Mouse (Mus musculus): ENCODE measurements around the gene Kpna4.

DNA sequence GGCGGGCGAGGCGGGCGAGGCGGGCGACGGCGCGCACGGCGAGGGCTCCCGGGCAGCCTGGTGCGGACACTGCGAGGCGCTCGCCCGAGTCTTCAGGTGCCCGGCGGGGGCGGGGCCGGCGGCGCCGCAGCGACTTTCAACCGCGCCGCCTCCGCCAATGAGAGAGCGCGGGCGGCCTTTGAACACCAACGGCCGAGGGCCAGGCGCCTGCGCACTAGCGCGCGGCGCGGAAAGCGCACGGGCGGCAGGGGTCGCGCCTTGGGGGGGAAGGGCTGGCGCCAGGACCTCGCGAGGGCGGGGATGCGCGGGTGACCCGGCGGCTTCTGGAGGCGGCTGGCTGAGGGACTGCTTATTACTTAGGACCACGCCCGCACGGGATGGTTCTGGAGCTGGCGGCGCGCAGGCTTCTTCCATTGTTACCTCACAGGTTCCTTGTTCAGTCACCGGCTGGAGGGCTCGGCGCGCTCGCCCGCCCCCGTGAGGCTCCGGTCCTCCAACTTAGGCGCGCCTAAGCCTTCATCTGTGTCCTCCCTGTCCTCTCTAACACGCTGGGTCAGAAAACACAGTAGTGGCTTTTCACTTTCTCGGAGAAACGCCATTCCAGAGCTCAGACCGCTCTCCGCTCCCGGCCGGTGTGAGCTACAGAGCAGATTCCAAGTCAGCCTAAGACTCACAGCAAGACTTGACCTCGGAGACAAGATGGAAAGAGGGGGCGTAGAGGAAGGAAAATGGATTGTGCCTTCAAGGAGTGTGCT, 82.1 kb downstream of the Kpna4 start, which contains the start of gene Trim59:
- TF ChIP-seq POLR2A (IDR thresholded peaks at IDR 0.05; ENCODE audit: borderline replicate concordance, extremely low read depth, insufficient read depth, insufficient read length, poor library complexity, severe bottlenecking) (peak; percentile 99), CTCF (IDR thresholded peaks at IDR 0.05; ENCODE audit: borderline replicate concordance, extremely low read depth, insufficient read depth, insufficient read length) (no peak)
